Mouse (Mus musculus) adrenal gland, postnatal 14 days (tissue): Measurements from ENCODE around the gene Crebrf. TPM values are rescaled to one million over a fixed set of nuclear protein-coding genes. Genes with fewer than 3 reads are reported as not detected.

Experiments
- DNase-seq: peaks from one replicate; pipeline ENCODE4 v3.0.0; 2021; ENCODE audit warnings: mixed read lengths
- long read RNA-seq, 2 experiments: library from polyadenylated mRNA; stranded (forward); transcript quantifications; one replicate each; pipeline ENCODE4 v2.0.0; 2021
- total RNA-seq: library from RNA; stranded (reverse); gene quantifications from 2 replicates; pipeline ENCODE4 v1.2.3, GENCODE M21; 2021

Crebrf gene
- total RNA-seq: 50.2 and 66.8 TPM in 2 replicates
- long read RNA-seq, experiment 1, full-length matches to known transcripts: 2 of 6 reads
- long read RNA-seq, experiment 1, partial matches to known transcripts: 0 of 6 reads
- long read RNA-seq, experiment 1, other reads (novel, unspliced or antisense): 4 of 6 reads
- long read RNA-seq, experiment 2, full-length matches to known transcripts: 2 of 8 reads
- long read RNA-seq, experiment 2, partial matches to known transcripts: 0 of 8 reads
- long read RNA-seq, experiment 2, other reads (novel, unspliced or antisense): 6 of 8 reads

DNA sequence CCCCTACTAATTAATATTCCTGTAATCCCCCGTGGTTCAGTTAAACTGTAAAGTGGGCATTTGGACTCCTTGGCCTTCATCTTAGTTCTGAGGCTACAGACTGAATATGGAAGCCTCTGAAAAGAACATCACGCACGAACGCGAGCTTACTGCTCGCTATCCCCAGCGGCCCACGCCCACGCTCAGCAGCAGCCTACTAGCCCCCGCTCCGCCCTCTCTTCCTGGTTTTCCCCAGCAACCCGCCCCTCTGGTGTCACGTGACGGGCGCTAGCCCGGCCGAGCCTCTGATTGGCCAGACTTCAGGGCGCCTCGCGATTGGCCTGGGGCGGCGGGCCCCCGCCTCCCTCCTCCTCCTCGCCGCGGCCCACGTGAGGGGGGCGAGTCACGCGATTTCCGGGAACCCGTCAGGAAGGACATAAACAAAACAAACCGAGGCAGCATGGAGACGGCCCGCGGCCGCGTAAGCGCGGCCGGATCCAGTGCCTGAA lies at the start of gene Crebrf:
Gene Crebrf, plus strand, starts transcription at position 380 of the 488 bp plus-strand sequence.
- DNase-seq: peak; percentile 100

DNA sequence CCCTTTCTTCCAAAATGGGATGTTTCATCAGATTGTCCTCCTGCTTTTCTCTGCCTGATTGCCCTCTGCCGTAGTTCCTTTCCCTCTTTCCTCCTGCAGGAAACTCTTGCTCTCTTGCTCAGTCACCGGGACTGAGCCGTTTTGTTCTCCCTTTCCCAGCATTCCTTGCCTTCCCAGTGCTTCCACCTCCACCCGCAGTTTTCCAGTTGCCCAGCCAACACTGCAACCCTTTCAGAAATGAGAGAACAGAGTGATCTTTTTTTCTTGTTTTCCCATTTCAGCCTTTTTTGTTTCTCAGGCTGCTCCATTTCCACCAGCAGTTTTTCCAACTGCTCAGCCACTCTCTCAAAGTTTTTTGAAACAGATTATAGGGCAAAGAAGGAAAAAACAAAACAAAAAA lies 44.2 kb upstream of the Crebrf start:
- DNase-seq: no peak

DNA sequence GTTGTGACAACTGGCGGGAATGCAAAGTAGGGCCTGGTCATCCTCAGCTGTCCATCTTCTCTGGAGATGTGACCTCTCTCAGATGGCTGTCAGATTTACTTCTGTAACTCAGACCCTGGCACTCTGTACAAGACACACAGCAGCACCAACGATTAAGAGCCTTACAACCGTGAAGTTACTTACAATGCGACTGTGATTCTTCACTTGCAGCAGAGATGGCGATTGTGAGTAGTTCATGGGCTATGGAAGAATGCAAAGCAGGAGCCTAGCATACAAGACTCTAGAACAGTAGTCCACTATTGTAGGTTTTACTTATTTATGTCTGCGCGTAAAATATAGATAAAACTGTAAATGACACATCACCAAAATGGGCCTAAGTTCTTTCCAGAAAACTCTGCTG lies 39.6 kb upstream of the Crebrf start:
- no peak for DNase-seq

DNA sequence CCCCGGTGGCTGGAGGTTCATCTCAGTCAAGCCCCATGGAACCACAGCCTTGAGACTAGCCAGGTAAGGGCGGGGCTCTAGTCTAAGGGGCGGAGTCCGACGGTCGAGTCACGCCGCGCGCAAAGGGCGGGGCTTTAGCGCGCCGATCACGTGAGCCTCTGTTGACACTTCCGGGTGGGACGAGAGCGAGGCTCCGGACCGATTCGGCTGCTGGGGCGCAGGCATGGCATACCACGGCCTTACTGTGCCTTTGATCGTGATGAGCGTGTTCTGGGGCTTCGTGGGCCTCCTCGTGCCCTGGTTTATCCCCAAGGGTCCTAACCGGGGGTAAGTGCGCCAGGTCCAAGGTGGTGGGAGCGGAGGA lies 39.2 kb upstream of the Crebrf start:
- DNase-seq: peak; percentile 93

DNA sequence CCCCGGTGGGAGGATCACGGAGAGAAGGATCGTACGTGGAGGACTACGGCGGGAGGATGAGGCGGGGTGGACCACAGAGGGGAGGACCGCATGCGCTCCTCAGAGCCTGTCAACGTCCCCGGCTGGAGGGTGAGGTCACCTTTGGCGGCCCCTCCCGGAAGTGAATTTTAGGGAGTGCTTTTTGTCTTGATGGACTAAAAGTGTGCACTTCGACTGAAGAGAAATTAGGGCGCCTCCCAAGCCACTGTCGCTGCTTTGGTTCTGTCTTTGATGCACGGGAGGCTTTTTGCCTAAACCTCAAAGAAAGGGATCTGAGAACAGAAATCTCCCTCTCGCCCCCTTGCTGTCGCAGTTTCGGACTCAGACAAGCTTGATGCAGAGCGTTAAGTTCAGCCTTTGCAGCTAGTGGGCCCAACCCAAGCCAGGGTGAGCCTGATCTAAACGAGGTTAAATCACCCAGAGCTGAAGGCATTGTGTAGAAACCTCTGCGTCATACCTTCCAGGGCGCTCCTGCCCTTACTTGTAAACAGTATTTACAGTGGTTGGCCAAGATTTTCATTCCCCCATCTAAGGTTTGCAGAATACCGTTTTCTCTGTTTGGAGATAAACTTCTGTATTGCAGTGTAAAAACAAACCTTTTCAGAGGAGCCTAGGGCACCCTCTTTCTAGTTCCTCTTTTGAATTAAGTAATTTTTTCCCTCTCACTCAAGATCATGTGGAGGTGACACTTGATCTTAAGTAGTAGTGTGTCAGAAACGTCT lies 38.7 kb upstream of the Crebrf start:
- peak; percentile 88 for DNase-seq

DNA sequence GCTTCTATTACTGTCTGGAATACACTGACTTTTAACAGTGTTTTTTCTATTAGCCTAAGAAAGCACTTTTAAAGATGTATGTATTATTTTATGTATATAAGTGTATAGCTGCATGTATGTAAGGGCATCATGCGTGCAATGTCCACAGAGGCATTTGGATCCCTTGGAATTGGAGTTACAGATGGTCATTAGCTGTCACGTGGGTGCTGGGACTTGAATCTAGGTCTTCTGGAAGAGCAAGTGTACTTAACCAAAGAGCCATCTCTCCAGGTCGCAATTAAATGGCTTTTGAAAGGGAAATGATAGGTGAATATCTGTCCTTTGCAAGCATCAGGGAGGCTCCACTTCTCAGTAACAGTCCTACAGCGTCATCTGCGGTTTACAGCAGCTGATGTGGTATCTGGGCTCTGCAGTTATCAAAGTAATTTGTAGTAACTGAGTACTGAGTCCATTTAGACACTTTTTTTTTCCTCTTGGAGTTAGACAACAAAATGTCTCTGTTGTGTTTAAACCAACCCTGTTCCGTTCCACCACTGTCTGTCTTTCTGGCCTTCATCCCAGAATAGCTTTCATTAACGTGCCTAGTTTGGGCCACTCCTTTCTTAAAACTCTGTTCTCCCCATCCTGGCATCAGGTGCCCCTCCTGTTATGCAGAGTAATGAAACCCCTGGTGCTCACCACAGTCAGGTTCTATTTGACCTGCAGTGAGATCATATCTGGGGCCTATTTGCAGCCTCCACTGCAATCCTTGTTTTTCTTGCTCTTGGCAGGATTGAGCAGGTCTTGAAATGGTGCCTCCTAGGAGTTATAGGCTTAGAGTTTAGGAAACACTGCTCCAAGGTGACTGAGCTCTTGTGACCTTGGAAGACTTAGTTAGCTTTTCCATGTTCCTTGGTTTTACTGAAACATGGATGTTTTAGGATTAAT lies 37.5 kb upstream of the Crebrf start:
- DNase-seq: peak; percentile 38

- no peak for DNase-seq
These were observed 34.2 kb upstream of the Crebrf start for GRCm38 (mm10) chr17:26681276-26681675.

DNA sequence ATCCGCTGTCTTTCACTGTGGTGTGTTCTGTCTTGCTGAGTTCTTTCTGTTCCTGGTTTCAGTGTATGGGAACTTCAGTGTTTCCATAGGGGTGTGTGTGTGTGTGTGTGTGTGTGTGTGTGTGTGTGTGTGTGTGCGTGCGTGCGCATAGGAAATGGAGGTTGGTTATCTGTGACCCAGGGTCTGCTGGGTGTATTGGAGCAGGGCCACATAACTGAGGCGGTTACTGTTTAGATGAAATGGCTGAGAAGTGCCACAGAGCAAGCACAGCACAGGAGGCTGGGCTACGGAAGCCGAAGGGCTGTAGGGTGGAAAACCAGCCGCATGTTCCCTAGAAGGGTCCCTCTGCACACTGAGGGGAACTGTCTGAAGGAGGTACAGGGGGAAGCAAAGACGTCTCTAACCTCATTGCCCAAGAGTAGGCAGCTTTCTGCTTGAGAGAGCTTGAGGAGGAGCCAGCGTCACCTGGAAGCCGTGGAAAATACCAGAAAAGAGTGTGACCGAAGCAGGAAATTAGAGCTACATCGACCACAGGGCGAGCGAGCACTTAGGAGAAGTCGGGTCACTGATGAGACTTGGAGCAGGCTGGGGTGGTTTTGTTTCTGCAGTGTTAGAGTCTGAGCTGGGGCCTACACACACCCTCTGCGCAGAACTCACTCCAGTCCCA lies 29.0 kb upstream of the Crebrf start:
- no peak for DNase-seq

DNA sequence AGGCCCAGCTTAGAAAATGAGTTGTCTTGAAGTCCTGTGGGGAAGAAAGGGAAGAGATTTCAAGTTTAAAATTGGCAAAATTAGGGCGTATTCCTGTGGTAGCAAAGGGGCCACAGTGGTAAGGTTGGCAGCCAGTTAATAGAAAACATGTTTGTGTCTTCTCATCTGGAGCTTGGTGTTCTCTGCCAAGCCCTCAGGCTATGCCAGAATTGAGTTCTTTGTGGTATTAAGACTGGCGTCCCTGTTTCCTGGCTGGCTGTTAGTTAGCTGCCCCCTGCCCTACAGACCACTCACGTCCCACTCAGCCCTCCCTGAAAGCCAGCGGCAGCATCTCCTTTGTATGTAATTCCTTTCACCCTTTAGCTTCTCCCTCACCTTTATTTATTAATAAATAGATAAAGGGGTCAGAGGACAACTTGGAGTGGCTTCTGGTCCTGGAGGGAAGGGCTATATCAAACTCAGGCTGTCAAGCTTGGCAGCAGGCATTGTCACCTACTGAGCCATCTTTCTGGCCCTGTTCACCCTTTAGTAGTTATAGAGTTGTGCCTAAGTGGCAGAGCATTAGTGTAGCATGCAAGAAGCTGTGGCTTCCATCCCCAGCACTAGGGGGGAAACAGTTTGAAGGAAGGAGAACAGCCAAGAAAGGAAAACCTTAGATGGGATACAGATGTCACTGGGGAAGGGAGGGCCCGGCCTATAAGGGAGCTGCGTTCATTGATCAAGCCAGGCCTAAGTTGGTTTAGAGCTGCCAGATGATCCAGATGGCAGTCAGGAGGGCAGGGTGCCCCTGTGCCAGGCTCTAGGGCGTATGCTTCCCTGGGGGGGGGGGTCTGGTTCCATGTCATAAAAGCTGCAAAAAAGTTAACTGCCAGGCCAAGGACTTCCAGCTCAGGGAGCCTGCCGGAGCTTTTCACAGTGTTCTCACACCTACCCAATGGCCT lies 26.4 kb upstream of the Crebrf start:
- no peak for DNase-seq

- DNase-seq: no peak
These were observed 25.6 kb upstream of the Crebrf start for GRCm38 (mm10) chr17:26689810-26690209.

DNA sequence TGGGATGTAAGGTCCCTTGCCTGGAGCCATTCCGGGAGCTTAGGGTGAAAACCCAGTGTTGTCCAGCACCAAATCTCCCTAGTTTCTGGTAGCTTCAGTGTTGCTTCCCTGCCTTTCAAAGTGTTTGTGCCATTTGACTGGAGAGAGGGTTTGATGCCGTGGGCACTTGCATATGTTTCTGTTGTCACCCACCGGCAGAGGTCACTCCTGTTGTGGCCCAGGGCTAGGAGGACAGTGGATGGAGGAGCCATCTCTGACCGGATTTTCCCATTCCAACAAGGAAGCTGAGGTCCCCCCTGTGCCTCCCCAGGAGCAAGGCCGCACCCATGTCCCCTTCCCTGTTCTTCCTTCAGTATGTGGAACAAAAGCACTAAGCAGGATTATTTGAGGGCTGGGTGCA lies 25.2 kb upstream of the Crebrf start:
- DNase-seq: no peak

DNA sequence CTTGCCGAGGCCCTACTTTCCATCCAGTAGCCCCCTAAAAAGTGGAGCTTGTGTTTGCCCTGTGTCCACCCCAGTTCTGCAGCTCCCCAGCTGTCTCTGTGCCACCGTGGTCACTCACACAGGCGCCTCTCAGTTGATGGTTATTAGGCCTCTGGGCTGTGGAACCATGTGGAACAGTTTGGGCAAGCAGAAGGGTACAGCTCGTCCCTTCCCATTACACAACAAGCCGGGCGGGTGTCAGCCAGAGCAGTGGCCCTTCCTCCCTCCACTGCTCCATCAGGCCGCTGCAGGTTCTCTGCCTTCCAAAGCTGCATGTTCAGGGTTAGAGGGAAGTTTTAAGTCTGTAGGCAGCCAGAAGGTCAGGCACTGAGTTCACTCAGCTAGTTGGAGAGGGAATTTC lies 24.3 kb upstream of the Crebrf start:
- peak; percentile 63 for DNase-seq

- DNase-seq: no peak
These were observed 22.0 kb upstream of the Crebrf start for GRCm38 (mm10) chr17:26693424-26693823.

- DNase-seq: no peak
These were observed 21.3 kb upstream of the Crebrf start for GRCm38 (mm10) chr17:26694171-26694570.

- DNase-seq: no peak
These were observed 20.3 kb upstream of the Crebrf start for GRCm38 (mm10) chr17:26695193-26695592.

- DNase-seq: no peak
These were observed 16.6 kb upstream of the Crebrf start for GRCm38 (mm10) chr17:26698846-26699245.

DNA sequence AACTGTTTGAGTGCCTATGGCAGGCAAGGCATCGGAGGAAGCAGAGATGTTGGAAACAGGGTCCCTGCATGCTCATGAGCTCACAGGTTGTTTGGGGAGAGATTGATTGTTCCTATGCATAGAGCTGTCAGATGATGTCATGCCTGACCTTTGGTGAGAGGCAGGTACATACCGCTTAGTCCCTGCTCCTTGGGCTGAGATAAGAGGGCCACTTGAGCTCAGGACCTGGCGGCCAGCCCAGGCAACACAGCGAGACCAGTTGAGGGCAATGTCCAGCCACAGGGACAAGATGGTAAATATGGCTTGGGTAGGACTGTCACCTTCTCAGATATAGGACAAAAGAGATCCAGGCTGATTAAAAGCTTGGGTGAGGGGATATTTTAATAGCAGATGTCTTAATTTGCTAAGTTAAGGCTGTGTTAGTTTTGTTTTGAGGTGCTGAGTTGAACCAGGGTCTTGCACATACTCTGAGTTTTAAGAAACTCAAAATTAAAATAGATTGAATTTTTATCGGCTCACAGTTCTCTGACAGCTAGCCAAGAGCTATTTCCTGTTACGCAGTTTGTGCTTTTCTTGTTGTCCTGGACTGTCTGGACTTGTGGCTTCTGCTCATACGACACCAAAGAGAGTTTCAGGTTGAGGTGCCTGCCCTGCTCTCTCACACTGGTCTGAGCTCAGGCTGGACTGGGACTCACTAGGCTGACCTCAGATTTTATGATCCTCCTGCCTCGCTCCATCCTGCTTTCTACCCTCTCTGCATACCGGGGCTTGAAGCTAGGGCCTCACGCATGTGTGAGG lies 15.4 kb upstream of the Crebrf start:
- DNase-seq: no peak

- DNase-seq: peak; percentile 48
These were observed 13.9 kb upstream of the Crebrf start for GRCm38 (mm10) chr17:26701565-26701964.

DNA sequence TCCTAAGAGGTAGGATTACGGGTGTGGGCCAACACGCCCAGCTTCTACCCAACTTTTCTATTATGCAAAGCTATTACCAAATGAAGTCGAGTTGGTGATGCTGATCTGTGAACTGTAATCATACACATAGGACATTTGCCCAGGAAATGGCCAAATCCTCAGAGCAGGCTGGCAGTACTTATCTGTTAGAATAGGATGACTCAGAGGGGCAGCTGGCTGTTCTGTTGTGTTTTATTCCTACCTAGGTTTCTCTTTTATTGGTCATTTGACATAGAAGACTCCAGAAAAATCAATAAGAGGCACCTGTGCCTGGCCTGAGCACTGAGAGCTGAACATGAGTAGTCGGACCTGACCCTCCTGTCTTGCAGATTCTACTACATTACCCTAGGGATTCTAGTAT lies 12.8 kb upstream of the Crebrf start:
- DNase-seq: no peak

DNA sequence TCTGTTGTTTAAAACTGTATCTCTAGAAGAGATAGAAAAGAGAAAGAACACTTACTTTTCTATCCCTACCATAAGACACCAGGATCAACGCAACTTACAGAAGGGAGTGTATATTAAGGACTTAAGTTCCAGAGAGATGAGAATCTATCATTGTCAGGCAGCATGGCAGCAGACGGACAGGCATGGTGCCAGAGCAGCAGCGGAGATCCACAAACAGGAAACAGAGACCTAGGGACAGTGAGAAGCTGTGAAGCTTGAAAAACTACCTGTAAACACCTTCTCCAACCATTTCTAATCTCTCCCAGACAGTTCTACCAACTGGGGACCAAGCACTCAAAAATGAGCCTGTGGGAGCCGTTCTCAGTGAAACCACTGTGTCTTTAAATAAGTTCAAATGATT lies 11.8 kb upstream of the Crebrf start:
- DNase-seq: no peak
